Mouse (Mus musculus): ENCODE data around the gene Pogk.

GRCm38 (mm10) chr1:166385431-166385830, 24.2 kb downstream of the Pogk start:
- TF ChIP-seq CTCF (IDR thresholded peaks at IDR 0.05; ENCODE audit: low read depth, low read length), result no peak
- no peak for TF ChIP-seq TAL1 (conservative IDR thresholded peaks at IDR 0.05; ENCODE audit: low read depth, low read length)
- no peak for TF ChIP-seq POLR2AphosphoS5 (IDR thresholded peaks at IDR 0.05; ENCODE audit: insufficient replicate concordance, low read depth, low read length)
- TF ChIP-seq GATA1 (IDR thresholded peaks at IDR 0.05; ENCODE audit: borderline replicate concordance, low read length), result no peak

All from G1E (cell line).